ENCODE assay signal across 16 mouse cellular contexts in genomic region chr2:34792543-34792942, GRCm38 (mm10). TPM values are rescaled to one million over a fixed set of nuclear protein-coding genes. Genes with fewer than 3 reads are reported as not detected.
"Had no signal": no experiment of that assay in that cellular context is flagged by ENCODE, and none has a peak within 500 bp of the region (broad histone marks: within the 10 kb centered on the region; RNA-seq: fewer than 3 reads in every experiment).

No protein-coding gene starts in this region.

RNA-seq across cellular contexts. Expression of gene Gm34653, which starts 40.3 kb away (rescaled TPM):
- total RNA-seq: megakaryocyte, adult 5-6 weeks had no signal
- polyA plus RNA-seq: liver, embryonic 16.5 days; lung, adult 2 months; lung, embryonic 15.5 days; midbrain, embryonic 10.5 days; midbrain, embryonic 14.5 days; midbrain, embryonic 16.5 days; myocyte; neural tube, embryonic 11.5 days; neural tube, embryonic 13.5 days; neural tube, embryonic 15.5 days; small intestine, adult 2 months; stomach, embryonic 14.5 days; stomach, embryonic 16.5 days; testis, adult 2 months; thymus, adult 2 months had no signal
